Comparison of ENCODE assay signal across 15 mouse cellular contexts in genomic region chr15:67244908-67245657, GRCm38 (mm10).
A peak's percentile ranks its signal among the peaks of the same experiment; 100 is the strongest.
DNase-seq lines count a peak whose midpoint lies in the region; ATAC-seq and TF ChIP-seq lines count a peak whose summit lies in the region.
"Had no signal": no experiment of that assay in that cellular context is flagged by ENCODE, and none has a peak within 500 bp of the region (broad histone marks: within the 10 kb centered on the region; RNA-seq: fewer than 3 reads in every experiment).

No protein-coding gene starts in this region.

- peak; percentile 16 to 26 for DNase-seq in left cerebral cortex, postnatal 14 days (ENCODE audit: low spot score in 2 of 2)
- no peak for DNase-seq in left cerebral cortex, adult 11 months (ENCODE audit: low spot score)
- peak; percentile 28 to 41 for DNase-seq in layer of hippocampus, postnatal 10 days (ENCODE audit: low spot score in 2 of 2)
- DNase-seq in retina, embryonic 14.5 days (ENCODE audit: low spot score), result peak; percentile 72
- no peak for DNase-seq in spleen, adult 18-20 months
- DNase-seq in kidney, adult 2 months, result no peak
- DNase-seq in lung, postnatal 0 days (ENCODE audit: low spot score), result no peak
- DNase-seq: adrenal gland, adult 2 months; cerebellum, adult 2 months; kidney, postnatal 25 days; lung, adult 2 months had no signal

- no peak for TF ChIP-seq POLR2A in kidney, adult 2 months (IDR thresholded peaks at IDR 0.05; ENCODE audit: low read depth, low read length)

- H3K9me3 ChIP-seq in forebrain, embryonic 13.5 days (replicated peaks), result no peaks in the 10 kb centered on the region
- H3K9me3 ChIP-seq in lung, postnatal 0 days (ENCODE audit: low read length), result no peaks in the 10 kb centered on the region
- H3K9me3 ChIP-seq: embryonic facial prominence, embryonic 12.5 days; heart, embryonic 12.5 days; limb, embryonic 13.5 days had no signal

- H3K9ac ChIP-seq in forebrain, embryonic 13.5 days, result no peak overlapping the region
- no peak overlapping the region for H3K9ac ChIP-seq in lung, postnatal 0 days (replicated peaks; ENCODE audit: low read depth)
- H3K9ac ChIP-seq: embryonic facial prominence, embryonic 12.5 days; heart, embryonic 12.5 days; limb, embryonic 13.5 days had no signal

- no peaks in the 10 kb centered on the region for H3K36me3 ChIP-seq in forebrain, embryonic 13.5 days (ENCODE audit: poor library complexity, severe bottlenecking)
- H3K36me3 ChIP-seq in kidney, adult 2 months (ENCODE audit: control insufficient read depth, insufficient read depth, low read length), result no peaks in the 10 kb centered on the region
- H3K36me3 ChIP-seq in lung, postnatal 0 days (ENCODE audit: insufficient read depth, low read length), result no peaks in the 10 kb centered on the region
- H3K36me3 ChIP-seq: embryonic facial prominence, embryonic 12.5 days; heart, embryonic 12.5 days; limb, embryonic 13.5 days had no signal

- no peak for TF ChIP-seq EP300 in lung, postnatal 0 days (IDR thresholded peaks at IDR 0.05)

- no peak overlapping the region for H3K4me3 ChIP-seq in forebrain, embryonic 13.5 days
- H3K4me3 ChIP-seq in kidney, adult 2 months (ENCODE audit: insufficient read depth, low read depth, low read length), result no peak overlapping the region
- H3K4me3 ChIP-seq in lung, postnatal 0 days (ENCODE audit: low read depth, low read length), result no peak overlapping the region
- H3K4me3 ChIP-seq: embryonic facial prominence, embryonic 12.5 days; heart, embryonic 12.5 days; limb, embryonic 13.5 days had no signal

- TF ChIP-seq CTCF in kidney, adult 2 months (conservative IDR thresholded peaks at IDR 0.05; ENCODE audit: insufficient read depth, insufficient read length, low read depth, low read length), result no peak
- TF ChIP-seq CTCF in lung, postnatal 0 days (IDR thresholded peaks at IDR 0.05), result no peak

- H3K27me3 ChIP-seq in forebrain, embryonic 13.5 days, result peaks cover 40% of the 10 kb centered on the region
- H3K27me3 ChIP-seq in kidney, adult 2 months (replicated peaks; ENCODE audit: control insufficient read depth, insufficient read depth, low read length), result no peaks in the 10 kb centered on the region
- H3K27me3 ChIP-seq in lung, postnatal 0 days (replicated peaks; ENCODE audit: insufficient read depth, low read length), result no peaks in the 10 kb centered on the region
- H3K27me3 ChIP-seq: embryonic facial prominence, embryonic 12.5 days; heart, embryonic 12.5 days; limb, embryonic 13.5 days had no signal

- H3K27ac ChIP-seq in forebrain, embryonic 13.5 days, result peak overlapping the region; percentile 67
- H3K27ac ChIP-seq in kidney, adult 2 months (ENCODE audit: insufficient read depth, low read depth, low read length), result no peak overlapping the region
- no peak overlapping the region for H3K27ac ChIP-seq in lung, postnatal 0 days (ENCODE audit: low read length)
- H3K27ac ChIP-seq: embryonic facial prominence, embryonic 12.5 days; limb, embryonic 13.5 days had no signal

- intact Hi-C loops in left cerebral cortex, postnatal 14 days (cut with DNase I), result no loop called here

- WGBS in forebrain, embryonic 13.5 days, result 8% methylated on average over 10 of the region's 10 CpGs
- WGBS in kidney, adult 2 months, result 56% methylated on average over 10 of the region's 10 CpGs
- 64% methylated on average over 10 of the region's 10 CpGs for WGBS in lung, postnatal 0 days

- peak; percentile 95 for ATAC-seq in forebrain, embryonic 13.5 days
- ATAC-seq in lung, postnatal 0 days, result no peak

- peak overlapping the region; percentile 18 for H3K4me2 ChIP-seq in forebrain, embryonic 13.5 days
- no peak overlapping the region for H3K4me2 ChIP-seq in lung, postnatal 0 days (replicated peaks; ENCODE audit: low read depth, low read length)
- H3K4me2 ChIP-seq: embryonic facial prominence, embryonic 12.5 days; heart, embryonic 12.5 days; limb, embryonic 13.5 days had no signal

- peaks cover 29% of the 10 kb centered on the region for H3K4me1 ChIP-seq in forebrain, embryonic 13.5 days
- H3K4me1 ChIP-seq in kidney, adult 2 months (ENCODE audit: control insufficient read depth, insufficient read depth, low read length), result no peaks in the 10 kb centered on the region
- no peaks in the 10 kb centered on the region for H3K4me1 ChIP-seq in lung, postnatal 0 days (ENCODE audit: insufficient read depth, low read depth, low read length)
- H3K4me1 ChIP-seq: embryonic facial prominence, embryonic 12.5 days had no signal

Comparison
In these comparisons a context has a peak if more than half of its experiments do, and no peak if none do; other contexts are left out.
1. DNase-seq: peak in left cerebral cortex, postnatal 14 days (2 of 2), layer of hippocampus, postnatal 10 days (2 of 2) and retina, embryonic 14.5 days (single experiment); none in left cerebral cortex, adult 11 months (single experiment), spleen, adult 18-20 months (0 of 2), kidney, adult 2 months (single experiment) and lung, postnatal 0 days (single experiment).